Mouse (Mus musculus) megakaryocyte, adult 5-6 weeks (primary cell): ENCODE results near the gene Fam20c. TPM values are rescaled to one million over a fixed set of nuclear protein-coding genes. Genes with fewer than 3 reads are reported as not detected.

Experiments
- ATAC-seq: 2 replicates; pipeline ENCODE4 v1.8.0; 2016; ENCODE audit warnings: mild to moderate bottlenecking, inconsistent platforms; ENCODE audit not compliant: poor library complexity, severe bottlenecking
- total RNA-seq, 2 experiments: library from RNA; stranded (forward) in 1 of 2; stranded (reverse) in 1 of 2; fragments of 153-499, 151-499 nt in 1 of 2; fragments of 221-1000, 200-1000 nt in 1 of 2; gene quantifications; 2 replicates each; pipeline versions ENCODE4 v1.2.3 to v1.2.4; 2015 to 2017

The Fam20c gene
- total RNA-seq, 2 experiments from 2014 or later, result 10.3 to 14.0 TPM

- no peak for ATAC-seq
Observed at GRCm38 (mm10) chr5:138790954-138791480, 36.7 kb downstream of the Fam20c start.

DNA sequence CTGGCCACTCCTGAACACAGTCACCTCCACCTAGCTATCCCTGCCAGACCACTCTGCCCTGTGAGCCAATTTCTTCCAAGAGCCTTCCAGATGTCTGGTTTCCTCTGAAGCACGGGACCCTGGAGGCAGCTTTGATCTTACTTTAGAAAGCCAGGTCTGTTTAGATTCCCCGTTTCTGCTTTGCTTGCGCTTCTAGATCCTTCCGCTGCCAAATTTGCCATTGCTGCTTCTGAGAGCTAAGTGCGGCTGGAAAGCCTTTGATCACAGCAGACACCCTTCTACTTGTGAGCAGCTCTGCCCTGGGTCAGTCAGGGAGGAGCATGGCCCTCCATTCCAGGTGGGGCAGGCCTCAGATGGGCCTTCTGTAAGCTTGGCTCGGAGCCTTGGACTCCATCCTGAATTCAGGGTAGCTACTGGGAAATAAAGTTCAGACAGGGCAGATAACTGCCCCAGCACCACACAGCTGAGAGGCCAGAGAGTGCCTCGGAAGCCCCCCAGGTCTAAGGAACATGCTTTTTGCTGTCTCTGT lies 47.3 kb downstream of the Fam20c start:
- no peak for ATAC-seq

DNA sequence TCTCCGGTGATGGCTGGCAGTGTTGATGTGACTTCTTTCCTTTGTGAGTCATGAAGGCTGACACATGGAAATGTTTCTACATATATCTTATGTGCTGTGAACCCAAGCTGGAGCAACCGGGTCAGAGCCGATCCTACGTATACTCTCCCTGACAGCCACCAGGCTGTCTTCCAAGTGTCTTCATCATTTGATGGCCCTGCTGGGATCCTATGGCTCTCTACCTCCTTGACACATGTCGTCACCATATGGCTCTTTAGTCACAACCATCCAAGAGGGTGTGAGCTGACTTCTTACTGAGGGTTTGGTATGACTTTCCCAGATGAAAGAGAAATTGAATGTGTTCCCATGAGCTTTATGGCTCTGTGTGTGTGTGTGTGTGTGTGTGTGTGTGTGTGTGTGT lies 50.0 kb downstream of the Fam20c start:
- ATAC-seq, result no peak

- no peak for ATAC-seq
Observed at GRCm38 (mm10) chr5:138809767-138810166, 55.5 kb downstream of the Fam20c start.

DNA sequence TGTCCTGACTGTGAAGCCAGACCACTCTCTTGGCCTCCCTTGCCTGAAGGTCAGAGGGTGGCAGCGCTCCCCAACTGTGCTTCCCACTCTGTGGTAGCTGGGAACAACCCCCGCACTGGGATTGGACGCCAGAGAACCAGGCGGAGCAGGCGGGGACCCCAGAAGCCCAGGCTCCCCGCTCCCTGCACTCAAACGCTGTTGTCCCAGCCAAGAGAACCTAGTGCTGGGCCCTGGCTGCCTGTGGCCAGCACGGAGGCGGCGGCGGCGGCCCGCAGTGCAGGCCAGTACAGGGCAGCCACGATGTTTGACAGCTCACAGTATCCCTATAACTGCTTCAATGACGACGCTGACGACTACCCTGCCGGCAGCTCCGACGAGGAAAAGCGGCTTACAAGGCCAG lies 65.5 kb downstream of the Fam20c start, which contains the start of gene Gm5294:
Gene Gm5294 (plus strand): TSS at position 301 of the 400 bp plus-strand sequence.
- no peak for ATAC-seq

GRCm38 (mm10) chr5:138820717-138821332 lies 66.5 kb downstream of the Fam20c start:
- ATAC-seq, result peak; percentile 79

- no peak for ATAC-seq
Observed at GRCm38 (mm10) chr5:138825090-138825489, 70.8 kb downstream of the Fam20c start.

DNA sequence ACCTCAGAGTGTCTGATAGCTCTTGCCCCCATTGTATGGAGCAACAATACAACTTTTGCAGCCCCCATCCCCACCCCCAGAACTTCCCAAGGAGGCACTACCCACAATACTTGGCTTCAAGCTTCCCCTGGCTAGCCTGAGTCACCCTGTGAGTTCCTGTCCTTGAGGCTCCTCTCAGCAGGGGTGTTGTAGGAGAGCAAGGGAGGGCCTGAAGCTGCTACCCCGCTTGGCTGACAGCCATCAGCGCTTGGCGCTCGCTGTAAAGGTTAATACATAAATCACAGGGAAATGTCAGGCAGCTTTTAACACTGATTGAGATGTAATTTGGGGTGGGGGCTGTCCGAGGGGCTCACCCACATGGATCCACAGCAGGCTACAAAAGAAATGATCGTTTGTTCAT lies 79.1 kb downstream of the Fam20c start:
- 0 out of 2 replicates have a peak, but pooled peaks have one; percentile 27 for ATAC-seq

DNA sequence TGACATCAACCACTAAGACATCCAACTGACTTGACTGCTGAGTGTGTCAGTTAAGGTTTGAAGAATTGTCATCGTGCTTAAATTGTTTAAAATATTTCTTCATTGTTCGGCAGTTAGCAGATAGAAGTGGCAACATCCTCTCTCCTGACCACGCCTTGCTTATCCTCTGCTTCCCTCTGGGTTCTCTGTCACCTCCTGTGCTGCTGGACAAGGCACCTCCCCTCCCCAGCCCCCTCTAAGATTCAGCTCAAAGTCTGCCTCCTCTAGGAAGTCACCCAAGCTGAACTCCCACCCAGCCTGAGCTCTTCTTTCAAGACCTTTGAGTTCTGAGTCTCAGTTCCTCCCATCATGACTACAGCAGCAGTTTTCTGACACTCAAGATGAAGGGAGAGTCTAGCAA lies 80.6 kb downstream of the Fam20c start:
- no peak for ATAC-seq

DNA sequence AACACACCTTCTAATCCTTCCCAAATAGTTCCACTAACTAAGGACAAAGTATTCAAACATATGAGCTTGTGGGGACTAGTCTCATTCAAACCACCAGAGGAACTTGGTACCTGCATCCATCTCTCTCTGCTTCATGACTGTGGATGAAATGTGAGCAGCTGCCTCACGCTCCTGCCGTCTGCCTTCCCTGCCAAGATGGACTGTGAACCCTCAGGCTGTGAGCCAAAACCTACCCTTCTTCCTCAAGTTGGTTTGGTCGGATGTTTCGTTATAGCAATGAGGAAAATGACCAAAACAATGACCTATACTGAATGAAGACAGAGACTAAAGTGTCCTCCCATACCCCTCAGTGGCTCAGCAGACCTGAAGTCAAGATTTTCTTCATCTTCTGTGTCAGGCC lies 86.7 kb downstream of the Fam20c start:
- no peak for ATAC-seq

GRCm38 (mm10) chr5:138843168-138843824 lies 89.0 kb downstream of the Fam20c start:
- no peak for ATAC-seq

GRCm38 (mm10) chr5:138846506-138846905 lies 92.2 kb downstream of the Fam20c start:
- ATAC-seq, result no peak

DNA sequence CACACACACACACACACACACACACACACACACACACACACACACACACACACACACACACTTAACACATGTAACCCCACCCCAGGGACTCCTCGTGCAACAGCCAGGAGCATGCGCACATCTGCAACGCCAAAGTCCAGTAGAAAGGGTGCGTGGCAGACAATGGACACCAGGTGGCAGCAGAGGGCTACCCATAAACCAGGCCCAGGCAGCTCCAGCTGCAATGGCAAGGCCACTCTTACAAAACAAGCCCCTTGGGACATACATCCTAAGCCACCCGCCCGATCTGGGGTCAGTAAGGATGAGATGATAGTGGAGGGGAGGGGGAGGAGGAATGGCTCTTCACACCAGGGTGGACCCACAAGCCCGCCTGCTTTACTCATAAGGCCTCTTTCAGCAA lies 93.8 kb downstream of the Fam20c start:
- ATAC-seq, result peak; percentile 99

GRCm38 (mm10) chr5:138849682-138850461 lies 95.6 kb downstream of the Fam20c start:
- no peak for ATAC-seq

DNA sequence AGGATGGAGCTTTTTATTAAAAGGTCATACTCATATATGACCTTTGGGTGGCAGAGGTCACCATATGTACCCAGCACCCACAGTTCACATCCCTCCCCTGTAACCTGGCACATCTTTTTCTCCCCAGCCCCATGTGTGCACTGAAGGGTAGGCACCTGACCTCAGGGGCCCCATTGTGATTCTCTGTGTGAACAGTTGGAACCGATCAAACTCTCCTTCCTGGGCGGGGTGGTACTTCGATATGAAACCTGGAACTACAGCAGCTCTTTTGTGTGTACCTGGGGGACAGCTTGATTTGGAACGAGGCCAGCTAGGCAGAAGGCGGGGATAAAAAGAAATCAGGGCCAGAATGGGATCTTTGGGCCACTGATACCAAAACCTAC lies 96.1 kb downstream of the Fam20c start:
- no peak for ATAC-seq

- no peak for ATAC-seq
Observed at GRCm38 (mm10) chr5:138851296-138851780, 97.0 kb downstream of the Fam20c start.

GRCm38 (mm10) chr5:138852151-138852550 lies 97.8 kb downstream of the Fam20c start:
- ATAC-seq, result no peak

DNA sequence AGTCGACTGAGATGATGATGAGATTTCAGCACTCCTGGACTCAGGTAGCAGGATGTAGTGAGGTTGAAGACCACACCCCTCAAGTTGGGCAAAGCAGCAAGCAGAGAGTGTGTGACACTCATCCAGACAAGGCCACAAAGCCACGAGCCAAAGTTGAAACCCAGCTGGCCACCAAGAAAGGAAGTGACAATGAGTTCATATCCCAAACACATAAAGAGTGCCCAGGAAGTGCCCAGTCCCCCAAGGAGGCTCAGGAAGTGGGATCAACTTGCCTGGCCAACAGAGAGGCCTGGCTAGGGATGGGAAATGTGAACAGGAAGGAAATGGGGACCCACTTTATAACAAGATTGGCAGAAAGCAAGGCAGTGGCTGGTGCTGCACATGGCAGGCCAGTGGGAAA lies 99.0 kb downstream of the Fam20c start:
- 0 out of 2 replicates have a peak, but pooled peaks have one; percentile 30 for ATAC-seq

DNA sequence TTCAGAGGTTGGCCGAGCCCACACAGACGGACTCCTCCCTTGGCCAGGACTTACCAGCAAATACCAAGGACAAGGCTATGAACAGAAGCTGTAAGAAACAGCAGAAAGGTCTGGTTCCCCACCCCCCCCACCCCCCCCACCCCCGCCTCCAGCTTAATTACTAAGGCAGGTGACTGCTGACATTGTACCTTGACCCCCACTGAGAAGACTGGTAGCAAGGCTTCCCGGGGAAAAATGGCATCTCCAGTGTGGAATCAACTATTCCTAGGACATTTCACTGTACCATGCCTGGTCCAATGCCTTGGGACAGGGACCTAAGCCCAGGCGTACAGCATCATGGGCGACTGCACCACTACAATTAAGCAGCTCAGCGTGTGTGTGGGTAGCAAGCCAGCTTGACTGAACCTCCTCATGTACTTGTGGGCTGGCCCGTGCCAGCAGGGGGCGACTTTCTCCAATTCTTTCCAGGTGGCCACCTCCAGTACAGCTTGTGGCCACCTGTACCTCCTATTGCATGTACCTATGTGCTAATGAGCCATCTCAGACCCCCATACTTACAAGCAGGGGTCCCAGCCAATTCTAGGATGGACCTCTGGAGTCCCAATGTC lies 102.8 kb downstream of the Fam20c start:
- ATAC-seq, result peak; percentile 60

DNA sequence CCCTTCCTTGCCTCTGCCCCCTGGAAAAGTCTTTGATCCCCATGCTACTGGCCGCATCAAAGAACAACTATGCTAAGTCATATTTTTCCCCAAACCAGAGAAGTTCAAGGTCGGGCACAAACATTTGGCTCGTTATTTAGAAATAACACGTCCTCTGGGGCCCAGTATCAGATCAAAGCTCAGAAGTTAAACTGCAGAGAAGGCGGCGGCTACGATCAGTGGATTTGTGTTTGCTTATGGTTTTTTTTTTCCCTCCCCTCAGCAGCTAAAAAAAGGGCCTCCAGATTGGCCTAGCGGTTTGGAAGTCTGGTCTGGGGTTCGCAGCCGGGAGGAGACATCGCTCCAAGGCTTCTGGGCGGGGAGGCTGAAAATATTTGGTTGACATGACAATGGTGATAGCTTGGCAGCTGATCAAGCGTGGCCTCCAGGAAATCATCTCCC lies 103.5 kb downstream of the Fam20c start:
- no peak for ATAC-seq
